Mouse (Mus musculus): ENCODE measurements around the gene Def8. TPM values are rescaled to one million over a fixed set of nuclear protein-coding genes. Genes with fewer than 3 reads are reported as not detected.
"Not testable (repeated sequence)": the region's sequence is repeated elsewhere in the genome, so short reads cannot be mapped to it uniquely, and the experiment has no call there.

The Def8 gene
- polyA plus RNA-seq, 1 experiment from 2014 or later = 34.1 TPM

DNA sequence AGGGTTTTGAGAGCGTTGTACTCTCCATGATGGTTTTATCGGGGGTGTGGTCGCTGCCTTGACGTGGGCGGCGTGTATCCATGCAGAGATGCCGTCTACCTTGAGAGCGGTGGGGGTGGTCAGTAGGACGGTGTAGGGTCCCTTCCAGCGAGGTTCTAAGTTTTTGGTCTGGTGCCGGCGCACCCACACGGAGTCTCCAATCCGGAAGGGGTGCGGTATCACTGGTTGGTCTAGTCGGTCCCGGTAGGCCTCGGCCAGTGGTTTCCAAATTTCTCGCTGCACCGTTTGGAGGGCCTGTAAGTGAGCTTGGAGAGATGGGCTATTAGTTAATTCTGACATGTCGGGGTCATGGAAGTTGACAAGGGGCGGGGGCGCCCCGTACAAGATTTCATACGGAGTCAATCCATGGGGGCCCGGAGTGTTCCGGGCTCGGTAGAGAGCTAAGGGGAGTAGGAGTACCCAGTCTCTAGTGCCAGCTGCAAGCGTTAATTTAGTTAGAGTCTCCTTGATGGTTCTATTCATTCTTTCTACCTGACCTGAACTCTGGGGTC lies 5.1 kb downstream of the Def8 start:
- no peak overlapping the region for H3K9ac ChIP-seq
- DNase-seq = no peak
- H3K36me3 ChIP-seq (ENCODE audit: insufficient read depth) = no peaks in the 10 kb centered on the region
- no peak overlapping the region for H3K27ac ChIP-seq (ENCODE audit: low read depth)
- TF ChIP-seq CTCF (IDR thresholded peaks at IDR 0.05; ENCODE audit: low read depth) = no peak
- no peaks in the 10 kb centered on the region for H3K4me1 ChIP-seq (ENCODE audit: insufficient read depth)
- H3K4me2 ChIP-seq = no peak overlapping the region
- no peak for ATAC-seq (ENCODE audit: insufficient read depth)
- no peaks in the 10 kb centered on the region for H3K27me3 ChIP-seq (ENCODE audit: insufficient read depth, low read length)
- no peak overlapping the region for H3K4me3 ChIP-seq (ENCODE audit: low read depth, low read length)
- WGBS = 97% methylated on average over 29 of the region's 29 CpGs
- peaks cover 42% of the 10 kb centered on the region for H3K9me3 ChIP-seq (ENCODE audit: low read depth, low read length)

DNA sequence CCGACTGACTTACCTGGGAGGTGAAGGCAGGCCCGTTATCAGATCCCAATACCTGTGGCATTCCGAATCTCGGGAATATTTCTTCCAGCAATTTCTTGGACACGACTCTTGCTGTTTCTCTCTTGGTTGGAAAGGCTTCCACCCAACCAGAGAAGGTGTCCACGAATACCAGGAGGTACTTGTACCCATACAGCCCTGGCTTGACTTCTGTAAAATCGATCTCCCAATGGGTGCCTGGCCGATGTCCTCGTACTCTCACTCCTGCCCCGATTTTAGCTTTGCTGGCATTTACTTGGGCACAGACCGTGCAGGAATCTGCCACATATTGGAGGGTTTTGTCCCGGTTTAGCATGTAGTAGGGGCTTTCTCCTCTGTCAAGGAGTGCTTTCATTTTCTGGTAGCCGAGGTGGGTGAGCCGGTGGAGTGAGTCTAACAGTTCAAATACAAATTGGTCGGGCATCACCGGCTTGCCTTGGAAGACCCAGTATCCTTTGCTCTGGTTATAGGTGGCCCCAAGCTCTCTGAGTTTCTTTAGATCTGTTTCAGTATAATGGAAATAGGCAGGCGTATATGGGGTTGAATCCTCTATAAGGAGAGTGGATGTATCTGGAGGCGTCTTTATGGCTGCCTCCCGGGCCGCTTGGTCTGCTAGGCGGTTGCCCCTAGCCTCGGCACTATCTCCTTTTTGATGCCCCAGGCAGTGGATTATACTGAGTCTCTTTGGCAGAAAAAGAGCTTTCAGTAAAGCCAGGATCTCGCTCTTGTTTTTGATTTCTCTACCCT lies 5.8 kb downstream of the Def8 start:
- Histone ChIP-seq H3K9ac (no peak overlapping the region), H3K4me1 (ENCODE audit: insufficient read depth) (no peaks in the 10 kb centered on the region), H3K4me3 (ENCODE audit: low read depth, low read length) (no peak overlapping the region), H3K36me3 (ENCODE audit: insufficient read depth) (no peaks in the 10 kb centered on the region), H3K4me2 (no peak overlapping the region), H3K9me3 (ENCODE audit: low read depth, low read length) (peaks cover 43% of the 10 kb centered on the region), H3K27ac (ENCODE audit: low read depth) (no peak overlapping the region), H3K27me3 (ENCODE audit: insufficient read depth, low read length) (no peaks in the 10 kb centered on the region)
- DNase-seq (no peak), ATAC-seq (ENCODE audit: insufficient read depth) (no peak)
- no peak for TF ChIP-seq CTCF (IDR thresholded peaks at IDR 0.05; ENCODE audit: low read depth)
- WGBS = 93% methylated on average over 23 of the region's 23 CpGs

DNA sequence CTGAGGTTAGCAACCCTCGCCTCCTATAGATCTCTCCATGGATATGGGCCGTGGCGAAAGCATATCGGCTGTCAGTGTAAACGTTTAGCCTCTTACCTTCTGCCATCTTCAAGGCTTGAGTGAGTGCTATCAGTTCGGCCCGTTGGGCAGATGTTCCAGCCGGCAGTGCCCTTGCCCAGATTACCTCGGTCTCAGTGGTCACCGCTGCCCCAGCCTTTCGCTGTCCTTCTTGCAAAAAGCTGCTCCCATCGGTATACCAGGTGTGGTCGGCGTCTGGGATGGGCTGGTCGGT lies 6.3 kb downstream of the Def8 start:
- H3K9ac ChIP-seq; H3K36me3 ChIP-seq (ENCODE audit: insufficient read depth); H3K4me3 ChIP-seq (ENCODE audit: low read depth, low read length); H3K4me2 ChIP-seq; ATAC-seq (ENCODE audit: insufficient read depth); DNase-seq; H3K27me3 ChIP-seq (ENCODE audit: insufficient read depth, low read length); H3K4me1 ChIP-seq (ENCODE audit: insufficient read depth); H3K27ac ChIP-seq (ENCODE audit: low read depth): not testable (repeated sequence)
- peaks cover 43% of the 10 kb centered on the region for H3K9me3 ChIP-seq (ENCODE audit: low read depth, low read length)
- WGBS = 96% methylated on average over 15 of the region's 15 CpGs

DNA sequence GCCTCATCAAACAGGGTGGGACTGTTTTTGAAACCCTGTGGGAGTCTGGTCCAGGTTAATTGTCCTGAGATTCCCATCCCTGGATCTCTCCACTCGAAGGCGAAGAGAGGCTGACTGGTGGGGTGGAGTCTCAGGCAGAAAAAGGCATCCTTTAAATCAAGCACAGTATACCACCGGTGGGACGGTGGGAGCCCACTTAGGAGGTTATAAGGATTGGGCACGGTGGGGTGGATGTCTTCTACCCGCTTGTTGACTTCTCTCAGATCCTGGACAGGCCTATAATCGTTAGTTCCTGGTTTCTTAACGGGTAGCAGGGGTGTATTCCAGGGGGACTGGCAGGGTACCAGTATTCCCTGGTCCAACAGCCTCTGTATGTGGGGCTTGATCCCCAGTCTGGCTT lies 7.6 kb downstream of the Def8 start:
- not testable (repeated sequence) for ATAC-seq (ENCODE audit: insufficient read depth)

DNA sequence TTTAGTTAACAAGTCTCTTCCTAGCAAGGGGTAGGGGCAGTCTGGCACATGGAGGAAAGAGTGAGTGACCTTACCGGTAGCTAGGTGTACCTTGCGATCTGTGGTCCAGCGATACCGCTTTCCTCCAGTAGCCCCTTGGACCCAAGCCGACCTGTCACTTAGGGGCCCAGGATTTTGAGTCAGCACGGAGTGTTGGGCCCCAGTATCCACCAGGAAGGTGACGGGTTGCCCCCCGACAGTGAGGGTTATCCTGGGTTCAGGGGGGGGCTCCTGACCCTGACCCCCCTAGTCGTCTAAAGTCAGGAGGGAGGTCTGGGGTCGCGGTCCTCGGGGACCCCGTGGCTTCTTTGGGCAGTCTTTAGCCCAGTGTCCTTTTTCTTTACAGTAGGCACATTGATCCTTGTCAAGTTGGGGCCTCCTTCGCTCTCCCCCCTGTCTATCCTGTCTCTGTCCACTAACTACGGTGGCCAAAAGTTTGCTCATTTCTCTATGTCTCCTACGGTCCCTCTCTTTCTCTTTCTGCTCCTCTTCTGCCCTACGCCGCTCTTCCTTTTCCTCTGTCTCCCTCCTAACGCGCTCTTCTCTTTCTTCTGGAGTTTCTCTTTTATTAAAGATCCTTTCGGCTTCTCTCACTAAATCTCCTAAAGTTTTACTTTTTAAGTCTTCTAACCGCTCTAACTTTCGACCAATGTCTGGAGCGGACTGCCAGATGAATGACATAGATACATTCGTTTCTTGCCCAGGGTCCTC lies 8.5 kb downstream of the Def8 start:
- H3K9me3 ChIP-seq (ENCODE audit: low read depth, low read length) = peaks cover 38% of the 10 kb centered on the region
- 97% methylated on average over 25 of the region's 25 CpGs for WGBS
- no peaks in the 10 kb centered on the region for H3K27me3 ChIP-seq (ENCODE audit: insufficient read depth, low read length)
- TF ChIP-seq CTCF (IDR thresholded peaks at IDR 0.05; ENCODE audit: low read depth) = no peak
- no peak overlapping the region for H3K27ac ChIP-seq (ENCODE audit: low read depth)
- no peak overlapping the region for H3K9ac ChIP-seq
- no peak overlapping the region for H3K4me3 ChIP-seq (ENCODE audit: low read depth, low read length)
- DNase-seq = no peak
- no peaks in the 10 kb centered on the region for H3K4me1 ChIP-seq (ENCODE audit: insufficient read depth)
- no peak overlapping the region for H3K4me2 ChIP-seq
- no peak for ATAC-seq (ENCODE audit: insufficient read depth)
- H3K36me3 ChIP-seq (ENCODE audit: insufficient read depth) = no peaks in the 10 kb centered on the region

More for the DNA sequence above, 7.6 kb downstream of the Def8 start:
- H3K4me2 ChIP-seq; DNase-seq; H3K27ac ChIP-seq (ENCODE audit: low read depth); H3K36me3 ChIP-seq (ENCODE audit: insufficient read depth); H3K27me3 ChIP-seq (ENCODE audit: insufficient read depth, low read length); H3K4me1 ChIP-seq (ENCODE audit: insufficient read depth); H3K9ac ChIP-seq; H3K4me3 ChIP-seq (ENCODE audit: low read depth, low read length): not testable (repeated sequence)
- WGBS = 89% methylated on average over 8 of the region's 8 CpGs
- peaks cover 43% of the 10 kb centered on the region for H3K9me3 ChIP-seq (ENCODE audit: low read depth, low read length)

DNA sequence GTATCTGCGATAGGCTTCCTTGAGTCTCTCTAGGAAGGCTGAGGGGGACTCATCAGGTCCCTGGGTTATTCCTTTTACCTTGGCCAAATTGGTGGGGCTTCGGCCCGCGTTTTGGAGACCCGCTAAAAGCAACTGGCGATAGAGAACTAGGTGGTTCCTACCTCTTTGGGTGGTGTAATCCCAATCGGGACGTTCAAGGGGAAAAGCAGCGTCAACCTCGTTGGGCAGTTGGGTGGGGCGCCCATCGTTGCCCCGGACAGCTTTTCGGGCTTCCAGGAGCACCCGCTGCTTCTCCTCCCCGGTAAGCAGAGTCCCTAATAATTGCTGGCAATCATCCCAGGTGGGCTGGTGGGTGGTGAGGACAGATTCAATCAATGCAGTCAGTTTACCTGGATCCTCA lies 9.1 kb downstream of the Def8 start:
- H3K9me3 ChIP-seq (ENCODE audit: low read depth, low read length) = peaks cover 32% of the 10 kb centered on the region
- no peaks in the 10 kb centered on the region for H3K36me3 ChIP-seq (ENCODE audit: insufficient read depth)
- no peak for DNase-seq
- no peak overlapping the region for H3K4me3 ChIP-seq (ENCODE audit: low read depth, low read length)
- no peaks in the 10 kb centered on the region for H3K4me1 ChIP-seq (ENCODE audit: insufficient read depth)
- H3K27ac ChIP-seq (ENCODE audit: low read depth) = no peak overlapping the region
- H3K4me2 ChIP-seq = no peak overlapping the region
- WGBS = 94% methylated on average over 16 of the region's 16 CpGs
- H3K9ac ChIP-seq = no peak overlapping the region
- no peaks in the 10 kb centered on the region for H3K27me3 ChIP-seq (ENCODE audit: insufficient read depth, low read length)
- ATAC-seq (ENCODE audit: insufficient read depth) = no peak
- TF ChIP-seq CTCF (IDR thresholded peaks at IDR 0.05; ENCODE audit: low read depth) = no peak

DNA sequence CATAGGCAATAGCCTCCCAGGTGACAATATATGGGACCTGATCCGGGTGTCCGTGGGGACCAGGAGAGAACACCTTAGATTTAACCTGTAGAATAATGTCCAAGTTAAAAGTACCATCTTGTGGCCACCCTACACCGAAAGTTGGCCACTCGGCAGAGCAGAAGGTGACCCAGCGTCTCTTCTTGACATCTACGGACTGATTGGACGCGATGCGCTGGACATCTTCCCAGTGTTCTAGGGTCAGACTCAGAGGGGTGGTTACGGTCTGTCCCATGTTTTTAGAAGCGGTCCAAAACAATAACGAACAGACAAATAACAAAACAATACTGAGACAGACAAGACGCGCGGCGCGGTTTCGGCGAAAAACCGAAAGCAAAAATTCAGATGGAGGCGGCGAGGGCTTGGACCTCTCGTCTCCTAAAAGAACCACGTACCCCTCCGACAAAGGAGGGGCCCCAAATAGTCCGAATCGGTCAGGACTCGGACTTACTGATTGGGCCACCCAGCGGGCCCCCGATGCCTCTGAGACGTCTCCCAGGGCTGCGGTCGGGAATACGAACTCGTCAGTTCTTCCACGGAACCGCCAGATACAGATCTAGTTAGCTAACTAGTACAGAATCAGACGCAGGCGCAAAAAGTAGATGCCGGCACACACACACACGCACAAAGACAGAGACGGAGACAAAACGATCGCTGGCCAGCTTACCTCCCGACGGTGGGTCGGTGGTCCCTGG lies 10.1 kb downstream of the Def8 start:
- H3K9me3 ChIP-seq (ENCODE audit: low read depth, low read length) = peaks cover 22% of the 10 kb centered on the region
- H3K4me2 ChIP-seq; H3K36me3 ChIP-seq (ENCODE audit: insufficient read depth); ATAC-seq (ENCODE audit: insufficient read depth); H3K27ac ChIP-seq (ENCODE audit: low read depth); H3K9ac ChIP-seq; DNase-seq; H3K4me3 ChIP-seq (ENCODE audit: low read depth, low read length); H3K27me3 ChIP-seq (ENCODE audit: insufficient read depth, low read length); H3K4me1 ChIP-seq (ENCODE audit: insufficient read depth): not testable (repeated sequence)
- 98% methylated on average over 46 of the region's 47 CpGs for WGBS
